Mouse (Mus musculus) gastrocnemius, adult 2 months (tissue): Measurements from ENCODE around the gene Cacna1c. TPM values are rescaled to one million over a fixed set of nuclear protein-coding genes. Genes with fewer than 3 reads are reported as not detected.
A peak's percentile ranks its signal among the peaks of the same experiment; 100 is the strongest.

Experiments used
- DNase-seq: peaks from one replicate; pipeline ENCODE4 v3.0.0; 2022
- H3K27ac ChIP-seq: fragments of 200-600 bp; 2 replicates; pipeline ENCODE4 v1.8.1; 2022; ENCODE audit warnings: mild to moderate bottlenecking
- H3K4me3 ChIP-seq: fragments of 200-600 bp; 2 replicates; pipeline ENCODE4 v1.8.1; 2022; ENCODE audit warnings: mild to moderate bottlenecking, moderate library complexity
- CTCF ChIP-seq: fragments of 200-600 bp; IDR thresholded peaks from 2 replicates; pipeline ENCODE4 v1.8.1; 2022; ENCODE audit warnings: antibody characterized with exemption, mild to moderate bottlenecking, moderate library complexity
- intact Hi-C: fragments of 180-260 bp; cut with DNase I; formaldehyde crosslinking; loops from one replicate; pipeline ENCODE4 v1.15.1; 2025
- total RNA-seq, 2 experiments: library from RNA; stranded (reverse); gene quantifications; 2 replicates each; pipeline ENCODE4 v1.2.3; 2021

Cacna1c gene
- total RNA-seq, 2 experiments from 2014 or later, result 1.7 to 1.9 TPM

GRCm38 (mm10) chr6:119017498-119017897, 178.7 kb downstream of the Cacna1c start:
- Histone ChIP-seq H3K4me3 (no peak overlapping the region), H3K27ac (no peak overlapping the region)
- no peak for TF ChIP-seq CTCF
- DNase-seq, result no peak
- intact Hi-C loops, result loop anchor here (10.0 kb wide), 1 partner anchor 87 kb away; no protein-coding TSS in a partner anchor

- TF ChIP-seq CTCF, result no peak
- intact Hi-C loops, result loop anchor here (10.0 kb wide), 1 partner anchor 89 kb away; no protein-coding TSS in a partner anchor
- no peak for DNase-seq
- Histone ChIP-seq H3K4me3 (no peak overlapping the region), H3K27ac (no peak overlapping the region)
Observed at GRCm38 (mm10) chr6:119015346-119015745, 180.9 kb downstream of the Cacna1c start.

DNA sequence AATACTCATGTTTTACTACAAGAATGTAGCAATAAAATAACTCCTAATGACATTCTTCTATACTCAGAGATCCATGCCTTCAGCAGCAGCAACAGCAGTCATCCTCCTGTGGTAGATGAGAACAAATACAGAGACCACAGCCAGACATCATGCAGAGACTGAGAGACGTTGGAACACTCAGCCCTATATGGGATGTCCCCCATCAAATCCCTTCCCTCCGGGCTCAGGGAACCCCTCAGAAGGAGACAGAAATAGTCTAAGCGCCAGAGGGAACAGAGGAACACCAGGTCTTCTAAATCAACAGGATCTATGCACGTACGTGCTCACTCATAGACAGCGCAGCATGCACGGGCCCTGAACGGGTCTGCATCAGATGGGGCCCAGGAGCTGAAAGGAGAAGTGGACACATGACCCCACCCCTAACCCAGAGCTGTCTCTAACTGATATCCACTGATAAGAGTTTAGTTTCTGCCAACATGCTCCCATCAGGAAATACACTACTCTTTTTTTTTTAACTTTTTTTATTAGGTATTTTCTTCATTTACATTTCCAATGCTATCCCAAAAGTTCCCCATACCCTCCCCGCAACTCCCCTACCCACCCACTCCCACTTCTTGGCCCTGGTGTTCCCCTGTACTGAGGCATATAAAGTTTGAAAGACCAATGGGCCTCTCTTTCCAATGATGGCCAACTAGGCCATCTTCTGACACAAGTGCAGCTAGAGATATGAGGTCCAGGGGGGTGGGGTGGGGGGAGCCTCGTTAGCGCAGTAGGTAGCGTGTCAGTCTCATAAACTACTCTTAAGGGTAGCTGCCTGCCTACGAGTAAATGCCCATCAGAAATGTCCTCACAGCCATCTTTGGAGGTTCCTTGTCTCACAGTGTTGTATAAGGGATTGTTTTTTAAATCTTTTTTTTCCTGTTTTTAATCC, 182.8 kb downstream of the Cacna1c start:
- Histone ChIP-seq H3K27ac (no peak overlapping the region), H3K4me3 (no peak overlapping the region)
- no peak for TF ChIP-seq CTCF
- DNase-seq, result no peak
- intact Hi-C loops, result loop anchor here (10.0 kb wide), 1 partner anchor 91 kb away; no protein-coding TSS in a partner anchor

- no peak for TF ChIP-seq CTCF
- Histone ChIP-seq H3K27ac (no peak overlapping the region), H3K4me3 (no peak overlapping the region)
- intact Hi-C loops, result loop anchor here (10.0 kb wide), 1 partner anchor 94 kb away; no protein-coding TSS in a partner anchor
- DNase-seq, result no peak
Observed at GRCm38 (mm10) chr6:119010875-119011274, 185.3 kb downstream of the Cacna1c start.

GRCm38 (mm10) chr6:119009526-119009925, 186.7 kb downstream of the Cacna1c start:
- no peak overlapping the region for H3K4me3 ChIP-seq
- no peak overlapping the region for H3K27ac ChIP-seq
- no peak for DNase-seq
- intact Hi-C loops, result no loop called here
- TF ChIP-seq CTCF, result no peak

GRCm38 (mm10) chr6:119008638-119009166, 187.5 kb downstream of the Cacna1c start:
- Histone ChIP-seq H3K4me3 (no peak overlapping the region), H3K27ac (no peak overlapping the region)
- TF ChIP-seq CTCF, result no peak
- no peak for DNase-seq
- intact Hi-C loops, result no loop called here

DNA sequence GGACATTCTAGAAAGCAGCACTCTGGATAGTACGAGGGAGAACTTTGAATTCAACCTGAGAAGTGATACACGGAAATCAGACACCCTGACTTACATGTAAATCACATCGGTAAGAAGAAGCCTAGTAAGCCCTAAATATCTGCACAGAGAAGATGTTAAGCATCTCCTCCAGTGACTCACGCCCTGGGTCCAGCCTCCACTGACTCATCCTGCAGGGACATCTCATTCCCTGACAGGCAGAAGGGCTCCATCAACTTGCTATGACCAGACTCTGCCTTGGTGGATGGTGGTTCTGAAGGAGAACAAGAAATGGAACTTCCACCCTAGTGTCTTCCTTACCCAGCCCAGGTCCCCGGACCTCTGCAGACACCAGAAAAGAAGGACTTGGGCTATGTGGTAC, 191.6 kb downstream of the Cacna1c start:
- TF ChIP-seq CTCF, result no peak
- H3K4me3 ChIP-seq, result no peak overlapping the region
- intact Hi-C loops, result no loop called here
- no peak overlapping the region for H3K27ac ChIP-seq
- no peak for DNase-seq

- Histone ChIP-seq H3K4me3 (no peak overlapping the region), H3K27ac (no peak overlapping the region)
- no peak for DNase-seq
- intact Hi-C loops, result no loop called here
- no peak for TF ChIP-seq CTCF
Observed at GRCm38 (mm10) chr6:119001442-119001841, 194.8 kb downstream of the Cacna1c start.

GRCm38 (mm10) chr6:119000255-119000654, 196.0 kb downstream of the Cacna1c start:
- intact Hi-C loops, result no loop called here
- TF ChIP-seq CTCF, result peak; percentile 6; the same call in 1 of the 2 replicates
- Histone ChIP-seq H3K4me3 (no peak overlapping the region), H3K27ac (peak overlapping the region; percentile 53)
- DNase-seq, result peak; percentile 29

DNA sequence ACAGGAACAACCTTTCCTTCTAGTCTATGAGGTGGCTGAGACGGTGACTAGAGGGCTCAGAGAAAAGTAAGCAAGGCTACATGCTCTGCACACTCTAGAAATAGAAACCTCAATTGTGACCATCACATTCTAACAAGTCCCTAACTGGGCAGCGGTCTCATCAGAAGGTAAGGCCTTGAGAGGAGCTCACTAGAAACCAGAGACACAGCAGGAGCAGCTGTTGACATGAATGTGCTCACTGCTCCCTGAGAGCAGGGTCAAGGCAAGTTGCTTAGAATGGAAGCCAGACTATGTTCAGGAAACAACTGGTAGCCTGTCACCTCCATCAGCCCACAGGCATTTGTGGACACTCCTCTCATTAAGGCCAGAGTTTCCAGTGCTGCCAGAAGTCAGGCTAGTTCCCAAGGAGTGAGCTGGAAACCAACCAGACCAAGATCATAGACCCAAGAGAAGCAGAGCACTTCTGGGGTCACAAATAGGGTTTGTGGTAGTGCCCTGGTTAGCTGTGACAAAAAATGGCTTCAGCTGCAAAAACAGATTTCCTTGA, 196.8 kb downstream of the Cacna1c start:
- intact Hi-C loops, result no loop called here
- no peak for TF ChIP-seq CTCF

DNA sequence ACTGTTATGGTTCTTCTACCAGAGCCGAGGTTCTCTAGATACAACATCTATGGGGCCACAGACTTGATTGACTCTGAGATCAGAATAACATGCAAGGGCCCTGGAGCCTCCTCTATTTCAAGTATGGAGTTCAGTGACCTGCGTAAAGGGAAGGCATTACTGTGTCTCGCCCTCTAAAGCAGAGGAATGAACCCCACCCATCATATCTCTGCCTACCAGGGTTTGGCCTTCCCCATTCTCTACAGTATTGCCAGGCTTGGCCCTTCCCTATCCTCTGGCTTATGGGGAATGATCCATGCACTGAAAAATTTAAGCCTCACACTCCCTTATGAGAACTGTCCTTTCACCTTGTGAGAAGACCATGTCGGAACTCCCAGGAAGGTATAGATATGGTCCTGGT, 198.8 kb downstream of the Cacna1c start:
- H3K27ac ChIP-seq, result no peak overlapping the region
- TF ChIP-seq CTCF, result no peak
- no peak overlapping the region for H3K4me3 ChIP-seq
- DNase-seq, result no peak
- intact Hi-C loops, result no loop called here

More for the DNA sequence above, 196.8 kb downstream of the Cacna1c start:
- H3K4me3 ChIP-seq, result no peak overlapping the region
- H3K27ac ChIP-seq, result peak overlapping the region; percentile 53
- DNase-seq, result no peak

GRCm38 (mm10) chr6:118994272-118995061, 201.8 kb downstream of the Cacna1c start:
- no peak overlapping the region for H3K4me3 ChIP-seq
- intact Hi-C loops, result no loop called here
- TF ChIP-seq CTCF, result no peak
- H3K27ac ChIP-seq, result no peak overlapping the region
- DNase-seq, result no peak

- no peak for TF ChIP-seq CTCF
- DNase-seq, result peak; percentile 45
- intact Hi-C loops, result no loop called here
- Histone ChIP-seq H3K4me3 (no peak overlapping the region), H3K27ac (peak overlapping the region; percentile 76)
Observed at GRCm38 (mm10) chr6:118992391-118992790, 203.8 kb downstream of the Cacna1c start.
